Mouse (Mus musculus) forebrain, embryonic 15.5 days (tissue): Measurements from ENCODE around the gene Rnf166. TPM values are rescaled to one million over a fixed set of nuclear protein-coding genes. Genes with fewer than 3 reads are reported as not detected.
A peak's percentile ranks its signal among the peaks of the same experiment; 100 is the strongest.

Experiments
- ATAC-seq: fragments of 200-750 bp; cut with Nextera tagmentation; replicated peaks from 2 replicates; pipeline ENCODE4 v1.8.0; 2017; ENCODE audit warnings: mild to moderate bottlenecking, moderate TSS enrichment, moderate library complexity
- H3K27ac ChIP-seq: fragments of 300-500 bp; sonication (generic); replicated peaks from 2 replicates; pipeline ENCODE4 v1.5.1; 2015; ENCODE audit warnings: mild to moderate bottlenecking, inconsistent platforms
- H3K27me3 ChIP-seq: fragments of 300-500 bp; sonication (generic); 2 replicates; pipeline ENCODE4 v1.6.1; 2015; ENCODE audit warnings: inconsistent platforms
- H3K36me3 ChIP-seq: fragments of 300-500 bp; sonication (generic); 2 replicates; pipeline ENCODE4 v1.6.1; 2015; ENCODE audit warnings: mild to moderate bottlenecking, inconsistent platforms
- H3K4me1 ChIP-seq: fragments of 300-500 bp; sonication (generic); 2 replicates; pipeline ENCODE4 v1.6.1; 2015; ENCODE audit warnings: inconsistent platforms
- H3K4me2 ChIP-seq: fragments of 300-500 bp; sonication (generic); replicated peaks from 2 replicates; pipeline ENCODE4 v1.6.1; 2015; ENCODE audit warnings: mild to moderate bottlenecking, inconsistent platforms
- H3K4me3 ChIP-seq: fragments of 300-500 bp; sonication (generic); 2 replicates; pipeline ENCODE4 v1.5.1; 2015; ENCODE audit warnings: mild to moderate bottlenecking, inconsistent platforms
- H3K9ac ChIP-seq: fragments of 300-500 bp; sonication (generic); replicated peaks from 2 replicates; pipeline ENCODE4 v1.6.1; 2015; ENCODE audit warnings: mild to moderate bottlenecking, inconsistent platforms
- H3K9me3 ChIP-seq: fragments of 300-500 bp; sonication (generic); 2 replicates; pipeline ENCODE4 v1.6.1; 2016; ENCODE audit warnings: inconsistent platforms
- WGBS: fragments of 180-500 bp; shearing (Covaris S2); methylation state at CpG from one replicate; pipeline ENCODE4 v1.1.7; 2015; ENCODE audit warnings: mixed read lengths; 5-methylcytosine and 5-hydroxymethylcytosine counted together
- polyA plus RNA-seq: library from polyadenylated mRNA; unstranded; fragments of >200 nt; fragmentation: Nextera tagmentation; extraction: Ambion mirVana; gene quantifications from 2 replicates; pipeline ENCODE4 v1.2.1, GENCODE M21; 2015

The Rnf166 gene
- polyA plus RNA-seq, 1 experiment from 2014 or later, result 44.8 TPM

GRCm38 (mm10) chr8:122433269-122433905 is 42.5 kb downstream of the Rnf166 start:
- WGBS, result 66% methylated on average over 11 of the region's 11 CpGs
- H3K4me3 ChIP-seq, result no peak overlapping the region

GRCm38 (mm10) chr8:122432443-122433268 is 43.2 kb downstream of the Rnf166 start, which contains the start of gene Cyba:
Cyba (minus strand) TSS chr8:122432930.
- no peaks in the 10 kb centered on the region for H3K27me3 ChIP-seq
- peak within 1 kb of the TSS; percentile 35 for H3K4me3 ChIP-seq
- no peaks in the 10 kb centered on the region for H3K9me3 ChIP-seq
- peaks cover 11% of the 10 kb centered on the region for H3K4me1 ChIP-seq
- H3K36me3 ChIP-seq, result peaks cover 32% of the 10 kb centered on the region
- H3K27ac ChIP-seq, result no peak within 1 kb of the TSS
- peak within 1 kb of the TSS; percentile 18; the same call in 1 of the 2 replicates for H3K9ac ChIP-seq
- H3K4me2 ChIP-seq, result peak within 1 kb of the TSS; percentile 57
- 6% methylated on average over 43 of the region's 45 CpGs for WGBS
- peak; percentile 66 for ATAC-seq

More at GRCm38 (mm10) chr8:122433269-122433905, 42.5 kb downstream of the Rnf166 start:
- Histone ChIP-seq H3K27me3 (no peaks in the 10 kb centered on the region), H3K9me3 (no peaks in the 10 kb centered on the region), H3K4me2 (no peak overlapping the region), H3K36me3 (peaks cover 34% of the 10 kb centered on the region), H3K9ac (no peak overlapping the region), H3K4me1 (peaks cover 11% of the 10 kb centered on the region), H3K27ac (no peak overlapping the region)
- ATAC-seq, result peak; percentile 32

GRCm38 (mm10) chr8:122431694-122432442 is 44.0 kb downstream of the Rnf166 start:
- H3K27me3 ChIP-seq, result no peaks in the 10 kb centered on the region
- peak overlapping the region; percentile 57 for H3K4me2 ChIP-seq
- H3K9me3 ChIP-seq, result no peaks in the 10 kb centered on the region
- peaks cover 11% of the 10 kb centered on the region for H3K4me1 ChIP-seq
- no peak for ATAC-seq
- WGBS, result 38% methylated on average over 18 of the region's 18 CpGs
- peak overlapping the region; percentile 35 for H3K4me3 ChIP-seq
- H3K36me3 ChIP-seq, result peaks cover 26% of the 10 kb centered on the region
- H3K9ac ChIP-seq, result peak overlapping the region; percentile 18; the same call in 1 of the 2 replicates
- H3K27ac ChIP-seq, result no peak overlapping the region

GRCm38 (mm10) chr8:122430646-122431045 is 45.2 kb downstream of the Rnf166 start:
- Histone ChIP-seq H3K4me2 (no peak overlapping the region), H3K9me3 (no peaks in the 10 kb centered on the region), H3K9ac (no peak overlapping the region), H3K36me3 (peaks cover 14% of the 10 kb centered on the region), H3K4me3 (no peak overlapping the region), H3K27me3 (no peaks in the 10 kb centered on the region), H3K4me1 (peaks cover 11% of the 10 kb centered on the region), H3K27ac (no peak overlapping the region)
- ATAC-seq, result no peak
- 85% methylated on average over 3 of the region's 3 CpGs for WGBS

GRCm38 (mm10) chr8:122430058-122430636 is 45.7 kb downstream of the Rnf166 start:
- Histone ChIP-seq H3K27me3 (no peaks in the 10 kb centered on the region), H3K4me1 (peaks cover 11% of the 10 kb centered on the region), H3K36me3 (peaks cover 9% of the 10 kb centered on the region), H3K9ac (no peak overlapping the region), H3K4me3 (no peak overlapping the region), H3K4me2 (no peak overlapping the region), H3K27ac (no peak overlapping the region), H3K9me3 (no peaks in the 10 kb centered on the region)
- WGBS, result 86% methylated on average over 10 of the region's 10 CpGs
- ATAC-seq, result no peak

- Histone ChIP-seq H3K27me3 (no peaks in the 10 kb centered on the region), H3K9me3 (no peaks in the 10 kb centered on the region), H3K9ac (no peak overlapping the region), H3K36me3 (no peaks in the 10 kb centered on the region), H3K4me2 (no peak overlapping the region), H3K4me3 (no peak overlapping the region), H3K4me1 (peaks cover 11% of the 10 kb centered on the region), H3K27ac (no peak overlapping the region)
- WGBS, result 91% methylated on average over 9 of the region's 9 CpGs
- no peak for ATAC-seq
These were observed 47.7 kb downstream of the Rnf166 start for GRCm38 (mm10) chr8:122428163-122428562.

- H3K4me2 ChIP-seq, result no peak overlapping the region
- H3K4me3 ChIP-seq, result no peak overlapping the region
- H3K9me3 ChIP-seq, result no peaks in the 10 kb centered on the region
- peaks cover 6% of the 10 kb centered on the region for H3K4me1 ChIP-seq
- no peak overlapping the region for H3K9ac ChIP-seq
- no peaks in the 10 kb centered on the region for H3K36me3 ChIP-seq
- no peak for ATAC-seq
- 89% methylated on average over 7 of the region's 7 CpGs for WGBS
- H3K27me3 ChIP-seq, result no peaks in the 10 kb centered on the region
- no peak overlapping the region for H3K27ac ChIP-seq
These were observed 48.3 kb downstream of the Rnf166 start for GRCm38 (mm10) chr8:122427607-122428006.

GRCm38 (mm10) chr8:122426145-122426544 is 49.7 kb downstream of the Rnf166 start:
- 83% methylated on average over 9 of the region's 9 CpGs for WGBS
- no peak overlapping the region for H3K27ac ChIP-seq

GRCm38 (mm10) chr8:122423659-122424058 is 52.2 kb downstream of the Rnf166 start:
- no peaks in the 10 kb centered on the region for H3K36me3 ChIP-seq
- H3K9me3 ChIP-seq, result no peaks in the 10 kb centered on the region
- no peak for ATAC-seq
- no peak overlapping the region for H3K4me3 ChIP-seq
- H3K27ac ChIP-seq, result no peak overlapping the region
- no peaks in the 10 kb centered on the region for H3K27me3 ChIP-seq
- H3K4me1 ChIP-seq, result no peaks in the 10 kb centered on the region
- 46% methylated on average over 5 of the region's 5 CpGs for WGBS
- no peak overlapping the region for H3K4me2 ChIP-seq
- H3K9ac ChIP-seq, result no peak overlapping the region

More at GRCm38 (mm10) chr8:122426145-122426544, 49.7 kb downstream of the Rnf166 start:
- no peak overlapping the region for H3K4me3 ChIP-seq
- H3K9ac ChIP-seq, result no peak overlapping the region
- no peaks in the 10 kb centered on the region for H3K27me3 ChIP-seq
- H3K4me1 ChIP-seq, result no peaks in the 10 kb centered on the region
- ATAC-seq, result no peak
- no peaks in the 10 kb centered on the region for H3K9me3 ChIP-seq
- no peaks in the 10 kb centered on the region for H3K36me3 ChIP-seq
- H3K4me2 ChIP-seq, result no peak overlapping the region

- WGBS, result 88% methylated on average over 24 of the region's 24 CpGs
- Histone ChIP-seq H3K9ac (no peak overlapping the region), H3K4me3 (no peak overlapping the region), H3K9me3 (no peaks in the 10 kb centered on the region), H3K27me3 (no peaks in the 10 kb centered on the region), H3K4me1 (no peaks in the 10 kb centered on the region), H3K4me2 (no peak overlapping the region), H3K27ac (no peak overlapping the region), H3K36me3 (0 out of 2 replicates have a peak, but pooled peaks cover 3% of the 10 kb centered on the region)
- ATAC-seq, result no peak
These were observed 52.6 kb downstream of the Rnf166 start for GRCm38 (mm10) chr8:122423217-122423616.

GRCm38 (mm10) chr8:122421376-122422070 is 54.3 kb downstream of the Rnf166 start, which contains the start of gene Il17c:
Il17c (plus strand) TSS chr8:122422020.
- no peak for ATAC-seq
- Histone ChIP-seq H3K9me3 (no peaks in the 10 kb centered on the region), H3K4me2 (no peak within 1 kb of the TSS), H3K27ac (no peak within 1 kb of the TSS), H3K27me3 (no peaks in the 10 kb centered on the region), H3K4me1 (no peaks in the 10 kb centered on the region), H3K36me3 (peaks cover 13% of the 10 kb centered on the region), H3K9ac (no peak within 1 kb of the TSS), H3K4me3 (no peak within 1 kb of the TSS)
- WGBS, result 83% methylated on average over 14 of the region's 14 CpGs
